Mouse (Mus musculus): ENCODE results near the gene Dcaf11. TPM values are rescaled to one million over a fixed set of nuclear protein-coding genes. Genes with fewer than 3 reads are reported as not detected.

The Dcaf11 gene
- polyA plus RNA-seq, 1 experiment from 2014 or later: 68.0 TPM

- Histone ChIP-seq H3K9ac (ENCODE audit: low read length) (no peak overlapping the region), H3K27ac (replicated peaks; ENCODE audit: low read depth, low read length) (no peak overlapping the region), H3K4me2 (ENCODE audit: low read depth, severe bottlenecking) (no peak overlapping the region), H3K36me3 (ENCODE audit: control insufficient read depth, insufficient read depth, low read length) (peaks cover 22% of the 10 kb centered on the region), H3K27me3 (ENCODE audit: control insufficient read depth, insufficient read depth, low read length) (no peaks in the 10 kb centered on the region), H3K4me3 (ENCODE audit: low read depth, low read length) (no peak overlapping the region), H3K4me1 (ENCODE audit: control insufficient read depth, insufficient read depth, low read length) (no peaks in the 10 kb centered on the region), H3K9me3 (ENCODE audit: control insufficient read depth, low read length) (no peaks in the 10 kb centered on the region)
- DNase-seq (ENCODE audit: low spot score) (no peak), ATAC-seq (ENCODE audit: insufficient number of reproducible peaks, low FRiP score, low TSS enrichment, low read depth) (no peak)
- WGBS: 91% methylated on average over 11 of the region's 11 CpGs
Observed at GRCm38 (mm10) chr14:55604823-55605222, 45.0 kb downstream of the Dcaf11 start.

- no peaks in the 10 kb centered on the region for H3K27me3 ChIP-seq (ENCODE audit: control insufficient read depth, insufficient read depth, low read length)
- WGBS: 92% methylated on average over 16 of the region's 16 CpGs
Observed at GRCm38 (mm10) chr14:55605743-55606459, 46.1 kb downstream of the Dcaf11 start.

GRCm38 (mm10) chr14:55608339-55608738 is 48.5 kb downstream of the Dcaf11 start:
- DNase-seq (ENCODE audit: low spot score) (no peak), ATAC-seq (ENCODE audit: insufficient number of reproducible peaks, low FRiP score, low TSS enrichment, low read depth) (no peak)
- H3K27me3 ChIP-seq (ENCODE audit: control insufficient read depth, insufficient read depth, low read length): no peaks in the 10 kb centered on the region
- WGBS: 93% methylated on average over 6 of the region's 6 CpGs
- H3K36me3 ChIP-seq (ENCODE audit: control insufficient read depth, insufficient read depth, low read length): peaks cover 7% of the 10 kb centered on the region
- no peak overlapping the region for H3K4me3 ChIP-seq (ENCODE audit: low read depth, low read length)
- no peak overlapping the region for H3K4me2 ChIP-seq (ENCODE audit: low read depth, severe bottlenecking)
- H3K27ac ChIP-seq (replicated peaks; ENCODE audit: low read depth, low read length): no peak overlapping the region
- H3K9ac ChIP-seq (ENCODE audit: low read length): no peak overlapping the region
- H3K4me1 ChIP-seq (ENCODE audit: control insufficient read depth, insufficient read depth, low read length): no peaks in the 10 kb centered on the region
- no peaks in the 10 kb centered on the region for H3K9me3 ChIP-seq (ENCODE audit: control insufficient read depth, low read length)

More at GRCm38 (mm10) chr14:55605743-55606459, 46.1 kb downstream of the Dcaf11 start:
- Histone ChIP-seq H3K9ac (ENCODE audit: low read length) (no peak overlapping the region), H3K4me2 (ENCODE audit: low read depth, severe bottlenecking) (no peak overlapping the region), H3K36me3 (ENCODE audit: control insufficient read depth, insufficient read depth, low read length) (peaks cover 16% of the 10 kb centered on the region), H3K4me3 (ENCODE audit: low read depth, low read length) (no peak overlapping the region), H3K27ac (replicated peaks; ENCODE audit: low read depth, low read length) (no peak overlapping the region), H3K9me3 (ENCODE audit: control insufficient read depth, low read length) (no peaks in the 10 kb centered on the region), H3K4me1 (ENCODE audit: control insufficient read depth, insufficient read depth, low read length) (no peaks in the 10 kb centered on the region)
- DNase-seq (ENCODE audit: low spot score) (no peak), ATAC-seq (ENCODE audit: insufficient number of reproducible peaks, low FRiP score, low TSS enrichment, low read depth) (no peak)

GRCm38 (mm10) chr14:55613346-55613745 is 53.5 kb downstream of the Dcaf11 start:
- H3K4me2 ChIP-seq (ENCODE audit: low read depth, severe bottlenecking): no peak overlapping the region
- H3K9me3 ChIP-seq (ENCODE audit: control insufficient read depth, low read length): no peaks in the 10 kb centered on the region
- no peaks in the 10 kb centered on the region for H3K4me1 ChIP-seq (ENCODE audit: control insufficient read depth, insufficient read depth, low read length)
- no peaks in the 10 kb centered on the region for H3K27me3 ChIP-seq (ENCODE audit: control insufficient read depth, insufficient read depth, low read length)
- H3K36me3 ChIP-seq (ENCODE audit: control insufficient read depth, insufficient read depth, low read length): peaks cover 6% of the 10 kb centered on the region
- no peak overlapping the region for H3K4me3 ChIP-seq (ENCODE audit: low read depth, low read length)
- WGBS: 79% methylated on average over 6 of the region's 6 CpGs
- H3K27ac ChIP-seq (replicated peaks; ENCODE audit: low read depth, low read length): no peak overlapping the region
- no peak for DNase-seq (ENCODE audit: low spot score)
- no peak overlapping the region for H3K9ac ChIP-seq (ENCODE audit: low read length)
- ATAC-seq (ENCODE audit: insufficient number of reproducible peaks, low FRiP score, low TSS enrichment, low read depth): no peak

GRCm38 (mm10) chr14:55614565-55615178 is 54.9 kb downstream of the Dcaf11 start:
- Histone ChIP-seq H3K27ac (replicated peaks; ENCODE audit: low read depth, low read length) (no peak overlapping the region), H3K4me1 (ENCODE audit: control insufficient read depth, insufficient read depth, low read length) (no peaks in the 10 kb centered on the region), H3K36me3 (ENCODE audit: control insufficient read depth, insufficient read depth, low read length) (no peaks in the 10 kb centered on the region; the same call in 1 of the 2 replicates), H3K9ac (ENCODE audit: low read length) (no peak overlapping the region), H3K4me2 (ENCODE audit: low read depth, severe bottlenecking) (no peak overlapping the region), H3K9me3 (ENCODE audit: control insufficient read depth, low read length) (no peaks in the 10 kb centered on the region), H3K4me3 (ENCODE audit: low read depth, low read length) (no peak overlapping the region), H3K27me3 (ENCODE audit: control insufficient read depth, insufficient read depth, low read length) (no peaks in the 10 kb centered on the region)
- 81% methylated on average over 7 of the region's 7 CpGs for WGBS
- DNase-seq (ENCODE audit: low spot score) (no peak), ATAC-seq (ENCODE audit: insufficient number of reproducible peaks, low FRiP score, low TSS enrichment, low read depth) (no peak)

GRCm38 (mm10) chr14:55615876-55616275 is 56.1 kb downstream of the Dcaf11 start:
- 58% methylated on average over 2 of the region's 2 CpGs for WGBS
- no peak overlapping the region for H3K4me3 ChIP-seq (ENCODE audit: low read depth, low read length)
- H3K27me3 ChIP-seq (ENCODE audit: control insufficient read depth, insufficient read depth, low read length): no peaks in the 10 kb centered on the region
- H3K9me3 ChIP-seq (ENCODE audit: control insufficient read depth, low read length): no peaks in the 10 kb centered on the region
- DNase-seq (ENCODE audit: low spot score): no peak
- H3K4me2 ChIP-seq (ENCODE audit: low read depth, severe bottlenecking): no peak overlapping the region
- H3K36me3 ChIP-seq (ENCODE audit: control insufficient read depth, insufficient read depth, low read length): no peaks in the 10 kb centered on the region
- ATAC-seq (ENCODE audit: insufficient number of reproducible peaks, low FRiP score, low TSS enrichment, low read depth): no peak
- H3K4me1 ChIP-seq (ENCODE audit: control insufficient read depth, insufficient read depth, low read length): no peaks in the 10 kb centered on the region
- H3K9ac ChIP-seq (ENCODE audit: low read length): no peak overlapping the region
- H3K27ac ChIP-seq (replicated peaks; ENCODE audit: low read depth, low read length): no peak overlapping the region

GRCm38 (mm10) chr14:55616844-55617243 is 57.0 kb downstream of the Dcaf11 start:
- WGBS: 78% methylated on average over 2 of the region's 2 CpGs
- ATAC-seq (ENCODE audit: insufficient number of reproducible peaks, low FRiP score, low TSS enrichment, low read depth): no peak
- H3K27me3 ChIP-seq (ENCODE audit: control insufficient read depth, insufficient read depth, low read length): no peaks in the 10 kb centered on the region
- no peak overlapping the region for H3K4me2 ChIP-seq (ENCODE audit: low read depth, severe bottlenecking)
- no peaks in the 10 kb centered on the region for H3K36me3 ChIP-seq (ENCODE audit: control insufficient read depth, insufficient read depth, low read length)
- DNase-seq (ENCODE audit: low spot score): no peak
- H3K9me3 ChIP-seq (ENCODE audit: control insufficient read depth, low read length): no peaks in the 10 kb centered on the region
- H3K27ac ChIP-seq (replicated peaks; ENCODE audit: low read depth, low read length): no peak overlapping the region
- no peak overlapping the region for H3K9ac ChIP-seq (ENCODE audit: low read length)
- no peaks in the 10 kb centered on the region for H3K4me1 ChIP-seq (ENCODE audit: control insufficient read depth, insufficient read depth, low read length)
- no peak overlapping the region for H3K4me3 ChIP-seq (ENCODE audit: low read depth, low read length)

GRCm38 (mm10) chr14:55617822-55618221 is 58.0 kb downstream of the Dcaf11 start, which contains the start of gene Rec8:
Gene Rec8, plus strand, starts transcription at chr14:55618037.
- Histone ChIP-seq H3K9ac (ENCODE audit: low read length) (0 out of 2 replicates have a peak within 1 kb of the TSS, but pooled peaks have one; percentile 1), H3K36me3 (ENCODE audit: control insufficient read depth, insufficient read depth, low read length) (no peaks in the 10 kb centered on the region), H3K4me2 (ENCODE audit: low read depth, severe bottlenecking) (peak within 1 kb of the TSS; percentile 42), H3K27ac (replicated peaks; ENCODE audit: low read depth, low read length) (no peak within 1 kb of the TSS), H3K4me3 (ENCODE audit: low read depth, low read length) (peak within 1 kb of the TSS; percentile 14), H3K9me3 (ENCODE audit: control insufficient read depth, low read length) (no peaks in the 10 kb centered on the region), H3K4me1 (ENCODE audit: control insufficient read depth, insufficient read depth, low read length) (no peaks in the 10 kb centered on the region), H3K27me3 (ENCODE audit: control insufficient read depth, insufficient read depth, low read length) (no peaks in the 10 kb centered on the region)
- DNase-seq (ENCODE audit: low spot score) (peak; percentile 70), ATAC-seq (ENCODE audit: insufficient number of reproducible peaks, low FRiP score, low TSS enrichment, low read depth) (peak; percentile 86)
- WGBS: 8% methylated on average over 21 of the region's 21 CpGs

Data from limb, embryonic 11.5 days (tissue).